Mouse (Mus musculus) pancreas, adult 10 weeks (tissue): ENCODE results near the gene Gm3752. TPM values are rescaled to one million over a fixed set of nuclear protein-coding genes. Genes with fewer than 3 reads are reported as not detected.

Source experiments
- polyA plus RNA-seq: library from polyadenylated mRNA; stranded (reverse); fragments of 350-450 nt; fragmentation: Illumina TruSeq; extraction: RNeasy Lipid Tissue Mini Kit (QIAGEN cat#74804); gene quantifications from one replicate; pipeline ENCODE4 v1.2.3, GENCODE M21; 2015; ENCODE audit warnings: low read depth, low replicate concordance; ENCODE audit not compliant: insufficient read depth

Gm3752 gene
- polyA plus RNA-seq = not detected

GRCm38 (mm10) chr14:7483662-7484061, at the start of gene Gm3752:
Gene Gm3752 (minus strand): TSS chr14:7483762.

GRCm38 (mm10) chr14:7450817-7451216, 32.7 kb downstream of the Gm3752 start, which contains the start of gene Gm3755:
Gene Gm3755 (minus strand): TSS chr14:7450917.

Other genes starting within 250 kb of the Gm3752 start
- gene Gm3727, start 219.0 kb downstream of the Gm3752 start, polyA plus RNA-seq = not detected
- not detected for gene Gm3739, start 168.7 kb downstream of the Gm3752 start, polyA plus RNA-seq
- gene Gm5797, start 151.4 kb downstream of the Gm3752 start, polyA plus RNA-seq = not detected
- gene Gm8374, start 118.6 kb downstream of the Gm3752 start, polyA plus RNA-seq = not detected
- gene Gm3755, start 32.8 kb downstream of the Gm3752 start, polyA plus RNA-seq = not detected
- not detected for gene Gm3558, start 84.8 kb upstream of the Gm3752 start, polyA plus RNA-seq
- not detected for gene Gm10338, start 111.8 kb upstream of the Gm3752 start, polyA plus RNA-seq
- not detected for gene Gm10128, start 160.2 kb upstream of the Gm3752 start, polyA plus RNA-seq